Mouse (Mus musculus) layer of hippocampus, adult 8-10 months (tissue): ENCODE measurements around the gene Ubr4. TPM values are rescaled to one million over a fixed set of nuclear protein-coding genes. Genes with fewer than 3 reads are reported as not detected.

ENCODE experiments used
- DNase-seq, 2 experiments: peaks; one replicate each; pipeline ENCODE4 v3.0.0; 2022; ENCODE audit warnings: low spot score in 2 of 2
- total RNA-seq, 4 experiments: library from RNA; stranded (reverse); gene quantifications; 2 replicates each; pipeline ENCODE4 v1.2.4; 2022

Gene Ubr4
- total RNA-seq, 4 experiments from 2014 or later = 155 to 193 (median 170) TPM

DNA sequence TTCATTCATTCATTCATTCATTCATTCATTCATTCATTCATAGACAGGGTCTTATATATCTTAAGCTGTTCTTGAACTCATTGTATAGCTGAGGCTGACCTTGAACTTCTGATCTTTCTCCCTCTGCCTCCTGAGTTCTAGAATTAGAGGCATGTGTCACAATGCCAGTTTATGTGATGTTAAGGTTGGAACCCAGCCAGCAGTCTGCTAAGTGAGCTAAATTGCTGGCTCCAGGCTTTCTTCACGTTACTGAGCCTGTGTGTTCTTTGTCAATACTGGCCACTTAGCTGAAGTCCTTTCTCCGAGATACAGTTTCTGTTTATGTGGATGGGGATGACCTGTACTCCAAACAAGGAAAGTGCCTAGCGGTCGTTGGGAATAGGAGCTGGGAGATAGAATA, 78.5 kb downstream of the Ubr4 start:
- DNase-seq = no peak

DNA sequence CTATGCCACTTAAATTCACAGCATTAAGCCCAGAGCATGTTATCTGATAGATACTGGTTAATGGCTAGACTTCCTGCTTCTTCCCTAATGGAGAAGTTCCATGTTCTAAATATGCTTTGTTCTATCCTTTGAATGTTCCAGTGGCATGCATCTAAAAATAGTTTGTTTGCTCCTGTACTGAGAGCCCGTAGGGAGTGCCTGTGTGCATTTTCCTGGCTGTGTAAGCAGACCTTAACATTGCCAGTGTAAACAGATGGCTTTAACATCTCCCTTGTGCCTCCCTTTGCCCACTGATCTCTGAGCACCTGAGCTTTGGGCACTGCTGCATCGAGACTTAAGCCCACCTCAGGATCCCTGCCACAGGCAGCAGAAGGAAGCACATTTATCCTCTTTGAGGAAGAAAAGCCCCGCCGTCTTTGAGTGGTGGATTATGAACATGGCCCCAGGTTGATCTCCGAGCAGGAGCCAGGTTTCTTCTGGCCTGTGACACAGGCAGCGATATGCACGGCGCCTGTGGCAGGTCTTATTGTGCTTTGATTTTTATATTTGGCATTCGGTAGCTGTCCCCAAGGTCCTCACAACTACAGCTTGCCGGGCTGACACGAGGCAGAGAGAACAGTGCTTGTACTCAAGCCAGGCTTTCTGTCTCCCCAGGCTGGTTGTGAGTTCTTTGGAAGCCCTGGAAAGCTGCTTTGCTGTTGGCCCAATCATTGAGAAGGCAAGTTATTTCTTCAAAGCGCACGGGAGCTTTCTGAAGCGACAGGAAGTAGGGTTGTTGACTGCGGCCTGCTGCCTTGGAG, 80.8 kb downstream of the Ubr4 start:
- peak in 1 of 2 experiments; percentile 24 for DNase-seq

DNA sequence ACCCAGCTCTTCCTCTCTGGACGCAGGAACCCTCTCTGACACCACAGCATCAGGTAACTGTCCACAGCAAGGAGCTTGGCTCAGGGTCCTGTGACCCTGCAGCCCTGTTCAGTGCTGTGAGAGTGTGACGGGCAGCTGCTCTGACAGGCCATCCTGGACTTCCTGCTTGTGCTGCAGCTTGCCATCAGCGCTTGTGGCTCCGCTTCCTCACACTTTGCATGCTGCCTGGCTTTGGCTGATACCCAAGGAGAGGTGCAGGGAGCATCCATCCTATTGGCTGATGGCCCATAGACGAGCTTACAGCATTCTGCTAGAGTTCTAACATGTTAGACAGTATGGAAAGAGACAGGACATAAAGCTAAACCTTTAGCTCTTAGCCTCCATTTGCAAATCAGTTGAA, 88.8 kb downstream of the Ubr4 start:
- no peak for DNase-seq

DNA sequence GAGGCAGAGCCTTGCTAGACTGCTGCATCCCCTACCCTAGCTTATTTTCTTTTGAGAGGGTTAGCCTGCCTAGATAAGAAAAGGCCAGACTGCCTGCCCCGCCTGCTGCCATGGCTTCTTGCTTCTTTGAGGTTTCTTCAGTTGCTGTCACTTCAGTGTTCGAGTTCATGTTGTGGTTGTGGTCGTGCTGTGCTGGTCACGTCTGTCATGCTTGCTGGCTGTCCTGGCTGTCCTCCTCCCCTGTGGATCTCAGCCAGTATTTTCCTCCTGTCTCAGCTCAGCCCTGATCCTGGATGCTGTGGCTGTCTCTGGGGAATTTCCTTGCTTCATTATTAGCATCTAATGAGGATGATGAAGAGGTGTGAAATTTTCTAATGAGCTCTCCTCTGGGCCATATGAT, 89.4 kb downstream of the Ubr4 start:
- no peak for DNase-seq

DNA sequence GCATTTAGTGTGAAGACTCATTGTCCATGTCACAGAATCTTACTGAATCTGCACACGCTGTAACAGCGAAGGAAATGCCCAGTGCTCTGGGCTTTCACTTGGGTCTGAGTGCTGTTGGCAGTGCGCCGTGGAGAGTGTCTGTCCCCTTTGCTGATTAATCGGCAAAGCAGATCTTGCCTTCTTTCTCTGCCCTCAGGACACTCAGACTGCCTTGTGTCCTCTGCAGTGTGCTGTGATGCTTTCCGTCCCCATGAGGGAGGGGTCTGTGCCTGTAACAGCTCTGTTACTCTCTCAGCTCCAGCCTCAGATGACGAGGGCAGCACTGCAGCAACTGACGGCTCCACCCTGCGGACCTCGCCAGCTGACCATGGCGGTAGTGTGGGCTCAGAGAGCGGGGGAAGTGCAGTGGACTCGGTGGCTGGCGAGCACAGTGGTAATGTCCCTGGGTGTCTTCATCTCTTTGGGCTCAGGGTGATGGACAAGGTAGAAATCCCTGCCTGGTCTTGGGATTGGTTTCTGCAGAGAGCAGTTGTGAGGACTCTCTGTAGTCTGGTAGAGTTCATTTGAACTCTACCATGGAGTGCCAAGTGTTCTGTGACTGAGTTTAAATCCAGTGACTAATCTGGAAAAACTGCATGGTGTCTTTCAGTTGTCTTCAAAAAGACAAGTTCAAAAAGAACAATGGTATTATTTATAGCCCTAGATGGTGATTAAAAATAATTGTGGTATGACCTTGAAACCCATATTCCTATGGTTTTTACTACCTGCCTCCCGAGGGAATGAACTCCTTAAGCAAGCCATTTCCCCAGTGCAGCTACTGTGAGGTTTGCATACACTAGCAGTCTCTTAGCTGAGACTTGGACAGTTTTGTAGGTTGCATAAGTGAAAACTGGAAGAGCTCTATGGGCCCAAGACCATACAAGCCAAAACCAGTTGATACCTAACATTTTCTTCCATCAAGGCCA, 90.3 kb downstream of the Ubr4 start:
- DNase-seq = no peak

DNA sequence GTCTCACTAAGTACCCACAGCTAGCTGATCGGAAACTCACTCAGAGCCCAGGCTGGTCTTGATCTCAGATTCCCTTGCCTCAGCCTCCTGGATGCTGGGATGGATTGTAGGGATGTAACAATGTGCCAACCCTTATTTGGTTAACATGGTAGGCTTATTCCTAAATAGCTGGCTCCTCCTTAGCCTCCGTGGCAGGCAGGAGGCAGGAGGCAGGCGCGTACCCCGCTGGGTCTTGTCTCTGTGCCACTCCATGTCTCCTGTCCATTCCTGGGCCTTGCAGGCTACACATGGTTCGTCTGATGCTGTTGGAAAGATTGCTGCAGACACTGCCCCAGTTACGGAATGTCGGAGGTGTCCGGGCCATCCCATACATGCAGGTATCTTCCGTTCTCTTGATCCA, 91.9 kb downstream of the Ubr4 start:
- no peak for DNase-seq

DNA sequence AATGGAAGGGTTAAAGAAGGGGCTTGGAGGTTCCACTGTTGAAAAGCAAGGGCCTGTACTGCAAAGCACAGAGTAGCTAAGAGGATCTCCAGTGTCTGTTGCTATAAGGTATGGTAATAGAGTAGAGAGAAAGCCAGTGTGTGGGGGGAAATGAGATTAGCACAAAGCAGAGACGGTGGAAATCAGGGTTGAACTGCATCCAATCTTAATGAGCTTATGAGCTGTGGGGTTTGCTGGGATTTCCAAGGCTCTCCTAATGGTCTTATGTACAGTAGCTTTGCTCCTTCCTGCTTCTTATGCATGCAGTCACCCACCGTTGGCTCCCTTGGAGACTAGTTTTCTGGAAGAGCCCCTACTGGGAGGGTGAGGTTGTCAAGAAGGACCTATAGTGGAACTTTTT, 93.8 kb downstream of the Ubr4 start:
- no peak for DNase-seq

DNA sequence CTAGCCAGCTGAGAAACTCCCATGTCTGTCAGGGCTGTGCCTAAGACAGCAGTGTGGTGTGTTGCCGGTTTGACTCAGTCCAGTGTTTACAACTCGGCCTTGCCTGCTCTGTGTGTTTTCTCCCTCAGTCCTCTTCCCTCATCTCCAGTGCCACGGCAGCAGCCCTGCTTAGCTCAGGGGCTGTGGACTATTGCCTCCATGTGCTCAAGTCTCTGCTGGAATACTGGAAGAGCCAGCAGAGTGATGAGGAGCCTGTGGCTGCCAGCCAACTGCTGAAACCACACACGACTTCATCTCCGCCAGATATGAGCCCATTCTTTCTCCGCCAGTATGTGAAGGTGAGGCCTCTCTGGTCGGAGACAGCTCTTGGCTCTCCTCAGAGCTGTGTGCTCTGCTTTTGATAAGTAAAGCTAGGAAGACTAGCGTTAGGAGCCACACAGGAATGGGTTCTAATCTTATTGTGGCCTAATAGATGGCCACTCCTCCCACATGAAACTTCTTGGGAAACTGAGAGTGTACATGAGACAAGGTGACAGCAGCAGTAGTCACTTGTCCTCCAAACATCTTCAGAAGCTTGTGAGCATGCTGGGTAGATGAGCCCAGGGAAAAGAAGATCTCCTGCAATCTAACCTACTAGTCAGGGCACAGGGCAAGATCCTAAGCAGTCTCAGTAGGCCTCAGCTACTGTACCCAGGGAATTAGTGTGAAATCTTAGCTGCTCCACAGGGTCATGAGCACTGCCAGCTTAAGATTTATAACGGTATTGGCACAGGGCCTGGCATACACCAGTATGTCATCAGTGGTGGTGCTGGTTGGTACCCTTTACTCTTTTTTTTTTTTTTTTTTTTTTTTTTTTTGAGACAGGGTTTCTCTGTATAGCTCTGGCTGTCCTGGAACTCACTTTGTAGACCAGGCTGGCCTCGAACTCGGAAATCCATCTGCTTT, 94.6 kb downstream of the Ubr4 start:
- DNase-seq = no peak

DNA sequence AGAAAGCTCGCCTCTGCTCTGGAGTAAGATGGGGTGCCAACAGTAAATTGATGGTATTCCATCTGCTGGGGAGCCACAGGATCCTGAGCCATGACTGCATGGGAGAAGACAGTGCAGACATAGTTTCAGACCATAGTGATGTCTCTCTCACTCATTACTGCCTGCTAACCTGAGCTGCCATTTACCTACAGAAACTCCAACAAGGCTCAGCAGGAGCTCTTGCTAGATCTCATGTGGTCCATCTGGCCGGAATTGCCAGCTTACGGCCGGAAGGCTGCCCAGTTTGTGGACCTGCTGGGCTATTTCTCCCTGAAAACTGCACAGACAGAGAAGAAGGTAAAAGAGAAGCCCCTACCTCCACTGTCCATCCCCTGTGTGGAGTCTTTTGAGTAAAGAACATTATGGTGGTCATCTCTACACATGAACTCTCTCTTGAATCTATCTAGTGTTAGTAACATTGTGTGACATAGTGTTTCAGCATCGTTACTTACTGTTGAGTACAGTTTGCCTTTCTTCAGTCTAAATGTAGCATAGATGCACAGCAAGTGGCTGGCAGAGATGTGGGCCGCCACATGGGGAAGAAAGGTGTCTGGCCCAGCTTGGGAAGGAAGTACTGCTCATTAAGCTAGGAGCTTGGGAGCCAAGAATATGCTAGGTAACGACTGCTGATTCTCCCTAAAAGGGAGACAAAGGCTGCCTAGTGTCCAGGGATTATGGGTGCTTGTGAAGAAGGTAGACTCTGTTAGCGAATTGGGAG, 100.7 kb downstream of the Ubr4 start:
- no peak for DNase-seq

DNA sequence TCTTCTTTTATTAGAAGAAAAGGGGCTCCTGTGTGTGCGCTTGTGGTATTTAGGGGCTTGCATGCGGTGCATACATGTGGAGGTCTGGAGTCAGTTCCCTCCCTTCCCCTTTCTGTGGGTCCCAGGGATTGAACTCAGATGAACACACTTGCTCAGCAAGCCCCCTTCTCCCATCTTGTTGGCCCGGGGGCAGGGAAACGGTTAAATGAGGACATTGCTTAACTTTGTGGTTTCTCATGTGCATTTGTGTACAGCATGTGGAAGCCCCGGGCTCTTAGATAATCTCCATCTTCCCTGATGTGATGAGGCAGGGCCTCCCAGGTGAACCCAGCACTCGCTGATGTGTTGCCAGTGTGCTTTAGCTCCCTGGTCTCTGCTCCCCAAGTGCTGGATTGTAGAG, 101.9 kb downstream of the Ubr4 start:
- DNase-seq = no peak

DNA sequence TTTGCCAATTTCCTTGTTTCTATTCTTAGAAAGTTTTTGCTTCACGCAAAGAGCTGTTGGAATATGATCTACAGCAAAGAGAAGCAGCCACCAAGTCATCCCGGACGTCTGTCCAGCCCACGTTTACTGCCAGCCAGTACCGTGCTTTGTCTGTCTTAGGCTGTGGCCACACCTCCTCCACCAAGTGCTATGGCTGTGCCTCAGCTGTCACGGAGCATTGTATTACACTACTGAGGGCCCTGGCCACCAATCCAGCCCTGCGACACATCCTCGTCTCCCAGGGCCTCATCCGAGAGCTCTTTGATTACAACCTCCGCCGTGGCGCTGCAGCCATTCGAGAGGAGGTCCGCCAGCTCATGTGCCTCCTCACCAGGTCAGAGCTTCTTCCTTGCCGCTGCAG, 107.6 kb downstream of the Ubr4 start:
- DNase-seq = no peak

DNA sequence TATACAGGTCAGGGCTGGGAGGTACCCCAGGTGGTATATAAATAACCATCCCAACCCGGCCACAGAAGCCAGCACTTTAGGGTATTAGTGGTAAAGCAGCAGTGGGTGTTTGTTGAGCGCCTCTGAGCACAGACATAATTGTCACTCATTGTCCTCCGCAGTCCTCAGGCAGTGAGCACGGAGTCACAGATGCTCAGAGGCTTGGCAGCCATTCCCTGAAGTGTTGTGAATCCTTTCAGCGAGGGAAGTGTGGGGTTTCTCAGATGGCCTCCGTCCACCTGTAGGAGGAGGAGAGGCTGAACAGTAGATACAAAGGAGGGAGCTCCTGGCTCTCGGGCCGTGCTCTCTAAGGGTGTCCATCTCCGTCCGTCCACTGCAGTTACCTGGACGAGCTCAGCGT, 111.8 kb downstream of the Ubr4 start:
- no peak for DNase-seq

DNA sequence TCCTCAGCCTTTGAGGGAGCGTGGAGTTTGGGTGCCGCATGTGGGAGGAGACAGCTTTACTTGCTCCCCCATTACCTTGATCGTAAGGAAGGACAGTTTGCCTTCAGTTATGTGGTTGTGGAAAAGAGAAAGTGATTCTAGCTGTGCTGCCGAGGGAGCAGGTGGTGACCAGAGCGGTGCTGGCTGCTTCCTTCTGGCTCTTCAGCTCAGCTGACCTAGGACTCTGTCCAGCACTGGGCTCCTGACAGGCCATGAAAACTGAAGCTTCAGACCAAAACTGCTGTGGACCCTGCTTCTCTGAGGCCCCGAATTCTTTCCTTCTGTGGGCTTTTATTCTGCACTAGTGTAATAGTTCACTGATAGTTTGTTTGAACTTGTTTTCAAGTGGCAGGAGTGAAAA, 114.1 kb downstream of the Ubr4 start:
- DNase-seq = no peak

DNA sequence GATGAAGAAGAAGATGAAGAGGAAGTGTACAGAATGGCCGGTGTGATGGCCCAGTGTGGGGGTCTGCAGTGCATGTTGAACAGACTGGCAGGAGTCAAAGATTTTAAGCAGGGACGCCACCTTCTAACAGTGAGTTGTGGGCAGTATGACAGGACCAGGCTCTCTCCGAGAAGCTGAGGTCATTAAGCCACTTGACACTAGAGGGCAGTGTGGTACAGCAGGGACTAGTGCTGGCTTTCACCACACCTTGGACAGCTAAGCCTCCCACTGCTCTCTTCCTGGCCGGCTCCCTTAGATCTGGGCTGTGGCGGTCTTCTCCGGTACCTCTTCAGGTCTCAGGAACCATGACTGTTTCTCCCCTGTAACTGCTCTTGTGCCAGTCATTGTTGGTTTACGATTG, 117.8 kb downstream of the Ubr4 start:
- peak; percentile 73 to 83 for DNase-seq

DNA sequence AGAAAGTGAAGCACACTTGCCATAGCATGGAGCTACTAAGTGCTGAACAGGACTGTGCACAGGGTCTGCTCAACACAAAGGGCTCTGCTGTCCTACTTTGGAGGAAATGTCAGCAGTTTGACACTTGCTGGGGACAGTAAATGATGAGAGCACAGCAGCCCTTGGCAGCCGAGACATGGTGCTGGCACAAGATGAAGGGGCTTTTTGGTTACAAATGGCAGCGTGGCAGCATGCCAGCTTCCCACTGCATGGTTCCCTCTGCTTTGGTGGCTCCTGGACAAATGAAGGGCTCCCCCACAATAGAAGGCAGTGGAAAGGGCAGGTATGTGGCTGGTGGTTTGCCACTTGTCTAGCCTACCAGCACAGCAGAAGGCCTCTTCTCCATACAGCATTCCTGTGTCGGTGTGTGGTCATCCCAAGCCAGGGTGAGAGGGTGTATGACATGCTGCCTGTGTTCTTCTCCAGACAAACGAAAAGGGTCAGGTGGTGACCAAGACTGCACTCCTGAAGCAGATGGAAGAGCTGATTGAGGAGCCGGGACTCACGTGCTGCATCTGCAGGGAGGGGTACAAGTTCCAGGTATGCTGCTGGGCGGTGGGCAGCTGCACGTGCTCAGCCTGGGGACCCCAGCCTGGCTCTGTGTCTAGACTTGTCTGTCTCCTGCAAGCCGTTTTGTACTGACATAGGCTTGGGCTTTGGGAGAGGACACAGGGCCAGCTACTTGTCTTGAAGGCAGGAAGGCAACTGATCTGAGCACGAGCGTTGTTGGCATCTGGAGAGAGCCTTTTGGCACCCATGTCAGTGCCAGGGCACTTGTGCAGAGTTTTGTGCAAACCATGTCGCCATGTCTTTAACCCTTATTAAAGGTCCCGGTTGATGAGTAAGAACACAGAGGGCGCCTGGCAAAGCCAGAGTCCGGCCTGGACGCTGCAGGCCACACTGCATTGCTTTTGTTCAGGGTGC, 124.5 kb downstream of the Ubr4 start:
- peak in 1 of 2 experiments; percentile 40 for DNase-seq

DNA sequence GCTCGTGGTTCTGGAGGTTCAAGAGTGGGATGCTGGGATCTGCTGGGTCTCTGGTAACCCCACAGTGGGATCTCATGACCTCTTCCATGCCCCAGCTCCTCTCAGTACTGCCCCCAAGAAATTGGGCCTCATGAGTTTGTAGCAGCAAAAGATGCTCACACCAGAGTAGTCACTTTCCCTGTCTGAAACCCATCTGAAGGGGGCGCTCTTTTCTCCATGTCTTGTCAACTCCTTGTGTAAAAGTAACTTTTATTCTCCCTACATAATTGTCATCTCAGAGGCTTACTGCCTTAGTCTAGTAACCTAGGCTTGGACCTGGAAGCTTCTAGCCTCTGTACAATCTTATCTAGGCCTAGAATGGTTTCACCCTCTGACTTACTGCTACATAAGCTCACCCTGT, 125.6 kb downstream of the Ubr4 start:
- no peak for DNase-seq

DNA sequence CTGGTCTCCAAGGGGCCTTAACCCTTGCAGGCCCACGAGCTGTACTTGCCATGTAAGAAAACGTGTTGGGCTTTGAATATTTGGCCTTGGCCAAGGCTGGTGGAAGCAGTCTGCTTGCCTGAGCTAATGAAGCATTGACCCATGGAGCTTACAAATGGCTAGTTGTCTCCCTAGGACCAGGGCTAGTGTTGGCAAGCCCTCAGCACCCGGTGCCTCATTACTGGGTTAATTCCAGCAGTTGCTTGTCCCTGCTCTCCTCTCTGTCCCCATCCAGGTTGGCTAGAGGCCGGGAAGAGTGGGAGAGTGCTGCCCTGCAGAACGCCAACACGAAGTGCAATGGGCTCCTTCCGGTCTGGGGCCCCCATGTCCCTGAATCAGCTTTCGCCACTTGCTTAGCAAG, 126.8 kb downstream of the Ubr4 start:
- DNase-seq = peak; percentile 29 to 46

DNA sequence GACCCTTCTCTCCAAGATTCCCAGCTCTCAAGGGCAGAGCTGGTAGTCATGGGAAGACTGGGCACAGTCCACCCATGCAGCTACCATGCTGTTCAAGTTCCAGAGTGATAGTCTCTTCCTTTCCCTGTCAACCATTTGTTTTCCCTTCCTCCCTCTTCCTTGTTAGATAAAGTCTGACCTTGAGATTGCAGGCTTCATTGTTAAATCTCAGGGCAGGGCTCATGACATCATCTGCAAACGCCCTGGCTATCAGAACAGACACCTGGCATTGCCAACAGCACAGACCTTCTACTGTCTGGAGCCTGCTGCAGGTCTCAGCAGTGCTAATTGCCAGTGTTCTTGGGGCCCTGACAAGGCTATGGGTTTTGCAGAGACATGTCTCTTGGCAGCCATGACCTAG, 129.0 kb downstream of the Ubr4 start:
- DNase-seq = no peak

DNA sequence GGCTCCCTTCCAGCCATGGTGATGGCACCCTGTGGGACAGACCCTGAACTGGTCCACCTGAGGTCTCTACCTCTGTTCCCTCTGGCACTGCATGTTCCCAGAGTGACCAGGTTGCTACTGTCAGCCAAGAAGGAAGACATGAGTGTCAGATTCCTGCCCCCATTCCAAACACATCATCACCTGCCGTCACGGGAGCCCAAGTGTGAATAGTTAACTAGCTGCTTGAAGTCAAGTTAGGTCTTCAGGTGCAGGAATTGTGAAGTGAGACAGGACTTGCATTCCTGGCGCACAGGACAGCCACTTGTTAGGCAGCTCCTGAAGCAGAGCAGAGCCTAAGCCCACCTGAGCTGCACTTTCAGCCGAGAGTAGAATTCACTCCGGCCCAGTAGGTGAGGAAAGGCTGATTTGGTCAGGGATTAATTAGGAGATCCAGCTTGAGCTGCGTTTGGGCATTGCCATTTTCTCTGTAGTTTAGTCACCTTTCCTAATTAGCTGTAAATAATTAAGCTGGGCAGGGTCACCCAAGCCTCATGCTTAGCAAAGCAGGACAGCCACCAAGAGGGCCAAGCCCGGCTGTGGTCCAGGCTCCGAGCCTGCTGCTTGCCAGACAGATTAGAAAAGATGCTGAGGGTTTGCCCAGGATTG, 131.2 kb downstream of the Ubr4 start:
- DNase-seq = no peak
